Mouse (Mus musculus) macrophage (primary cell): Measurements from ENCODE around the gene Erbb2. TPM values are rescaled to one million over a fixed set of nuclear protein-coding genes. Genes with fewer than 3 reads are reported as not detected.

Source experiments
- H3K27ac ChIP-seq: fragments of 350-480 bp; formaldehyde crosslinking; 2 replicates; pipeline ENCODE4 v1.9.0; 2021
- H3K36me3 ChIP-seq: fragments of 350-480 bp; formaldehyde crosslinking; 2 replicates; pipeline ENCODE4 v1.9.0; 2021; ENCODE audit errors: inconsistent target
- H3K4me3 ChIP-seq: fragments of 350-480 bp; formaldehyde crosslinking; 2 replicates; pipeline ENCODE4 v1.9.0; 2021; ENCODE audit errors: inconsistent target
- H3K79me2 ChIP-seq: fragments of 350-480 bp; formaldehyde crosslinking; 2 replicates; pipeline ENCODE4 v1.9.0; 2021; ENCODE audit errors: inconsistent target
- whole genome bisulfite sequencing: methylation state at CpG from one replicate; pipeline ENCODE4 v1.1.7; 2026; ENCODE audit warnings: inconsistent platforms; ENCODE audit not compliant: missing documents; 5-methylcytosine and 5-hydroxymethylcytosine counted together
- polyA plus RNA-seq: library from polyadenylated mRNA; stranded (reverse); fragments of 250-400 nt; gene quantifications from 3 replicates; pipeline ENCODE4 v1.2.4, GENCODE M21; 2018; ENCODE audit warnings: inconsistent platforms
- total RNA-seq, 78 experiments: library from RNA; depleted of rRNA; stranded (reverse); fragments of 250-400 nt; gene quantifications; 1 replicate in 9 of 78; 2 replicates in 24 of 78; 3 replicates in 43 of 78; 4 replicates in 2 of 78; pipeline ENCODE4 v1.2.4; 2018; ENCODE audit warnings: inconsistent platforms in 56 of 78

Gene Erbb2
- 1 to 10 TPM in 2 of 26 experiments, under 1 TPM in 2, not detected in 22; 0.13 to 1.7 (median 0.65) TPM for total RNA-seq (2018; cell fraction: chromatin; rRNA removed)
- total RNA-seq (2018; cell fraction: cytosol; rRNA removed), result under 1 TPM in 8 of 26 experiments, not detected in 18; under 0.01 to 0.14 (median 0.04) TPM
- under 1 TPM in 3 of 26 experiments, not detected in 23; 0.10 to 0.34 (median 0.15) TPM for total RNA-seq (2018; cell fraction: nucleus; rRNA removed)
- polyA plus RNA-seq, result not detected in 3 replicates

GRCm38 (mm10) chr11:98412273-98412796, at the start of gene Erbb2:
Gene Erbb2 (plus strand): TSS chr11:98412470.
- H3K4me3 ChIP-seq, result no peak within 1 kb of the TSS
- WGBS, result 1% methylated on average over 49 of the region's 49 CpGs
- H3K27ac ChIP-seq, result no peak within 1 kb of the TSS

GRCm38 (mm10) chr11:98363817-98364216, 48.5 kb upstream of the Erbb2 start:
- WGBS, result 98% methylated on average over 5 of the region's 5 CpGs
- Histone ChIP-seq H3K79me2 (peaks cover 100% of the 10 kb centered on the region), H3K36me3 (peaks cover 22% of the 10 kb centered on the region; the same call in 1 of the 2 replicates), H3K4me3 (no peak overlapping the region), H3K27ac (no peak overlapping the region)

More at GRCm38 (mm10) chr11:98412273-98412796, at the start of gene Erbb2:
- H3K36me3 ChIP-seq, result no peaks in the 10 kb centered on the region
- H3K79me2 ChIP-seq, result no peaks in the 10 kb centered on the region

GRCm38 (mm10) chr11:98364410-98364809, 47.9 kb upstream of the Erbb2 start:
- H3K79me2 ChIP-seq, result peaks cover 100% of the 10 kb centered on the region
- no peak overlapping the region for H3K4me3 ChIP-seq
- peaks cover 22% of the 10 kb centered on the region; the same call in 1 of the 2 replicates for H3K36me3 ChIP-seq
- WGBS, result 94% methylated on average over 3 of the region's 5 CpGs
- H3K27ac ChIP-seq, result no peak overlapping the region

- Histone ChIP-seq H3K79me2 (peaks cover 100% of the 10 kb centered on the region), H3K4me3 (no peak overlapping the region), H3K36me3 (peaks cover 33% of the 10 kb centered on the region; the same call in 1 of the 2 replicates), H3K27ac (no peak overlapping the region)
- 27% methylated on average over 10 of the region's 10 CpGs for whole genome bisulfite sequencing
Observed at GRCm38 (mm10) chr11:98366290-98366689, 46.0 kb upstream of the Erbb2 start.

- 58% methylated on average over 10 of the region's 10 CpGs for WGBS
- peaks cover 100% of the 10 kb centered on the region for H3K79me2 ChIP-seq
- H3K27ac ChIP-seq, result no peak overlapping the region
- H3K4me3 ChIP-seq, result no peak overlapping the region
- peaks cover 33% of the 10 kb centered on the region; the same call in 1 of the 2 replicates for H3K36me3 ChIP-seq
Observed at GRCm38 (mm10) chr11:98367171-98367862, 45.0 kb upstream of the Erbb2 start.

GRCm38 (mm10) chr11:98367863-98368186, 44.4 kb upstream of the Erbb2 start:
- Histone ChIP-seq H3K36me3 (peaks cover 36% of the 10 kb centered on the region), H3K4me3 (no peak overlapping the region), H3K27ac (no peak overlapping the region), H3K79me2 (peaks cover 100% of the 10 kb centered on the region)
- WGBS, result 74% methylated on average over 7 of the region's 7 CpGs

- peaks cover 100% of the 10 kb centered on the region for H3K79me2 ChIP-seq
- H3K27ac ChIP-seq, result no peak overlapping the region
- no peak overlapping the region for H3K4me3 ChIP-seq
- H3K36me3 ChIP-seq, result peaks cover 36% of the 10 kb centered on the region
- WGBS, result 83% methylated on average over 6 of the region's 6 CpGs
Observed at GRCm38 (mm10) chr11:98369337-98369736, 42.9 kb upstream of the Erbb2 start.

- peaks cover 49% of the 10 kb centered on the region for H3K36me3 ChIP-seq
- no peak overlapping the region for H3K27ac ChIP-seq
- peaks cover 92% of the 10 kb centered on the region for H3K79me2 ChIP-seq
- H3K4me3 ChIP-seq, result no peak overlapping the region
- 90% methylated on average over 2 of the region's 2 CpGs for WGBS
Observed at GRCm38 (mm10) chr11:98370588-98370987, 41.7 kb upstream of the Erbb2 start.

GRCm38 (mm10) chr11:98371556-98372240, 40.6 kb upstream of the Erbb2 start:
- Histone ChIP-seq H3K4me3 (no peak overlapping the region), H3K27ac (no peak overlapping the region), H3K36me3 (peaks cover 57% of the 10 kb centered on the region), H3K79me2 (peaks cover 81% of the 10 kb centered on the region)
- WGBS, result 91% methylated on average over 9 of the region's 10 CpGs

- Histone ChIP-seq H3K27ac (no peak overlapping the region), H3K79me2 (peaks cover 74% of the 10 kb centered on the region), H3K36me3 (peaks cover 61% of the 10 kb centered on the region), H3K4me3 (no peak overlapping the region)
- WGBS, result 21% methylated on average over 2 of the region's 2 CpGs
Observed at GRCm38 (mm10) chr11:98372406-98372805, 39.9 kb upstream of the Erbb2 start.

- Histone ChIP-seq H3K36me3 (peaks cover 69% of the 10 kb centered on the region), H3K79me2 (peaks cover 66% of the 10 kb centered on the region), H3K27ac (no peak overlapping the region), H3K4me3 (no peak overlapping the region)
- 93% methylated on average over 6 of the region's 6 CpGs for WGBS
Observed at GRCm38 (mm10) chr11:98373244-98373643, 39.0 kb upstream of the Erbb2 start.

- H3K79me2 ChIP-seq, result peaks cover 56% of the 10 kb centered on the region
- WGBS, result 93% methylated on average over 8 of the region's 8 CpGs
- no peak overlapping the region for H3K27ac ChIP-seq
- H3K4me3 ChIP-seq, result no peak overlapping the region
- peaks cover 80% of the 10 kb centered on the region for H3K36me3 ChIP-seq
Observed at GRCm38 (mm10) chr11:98374266-98374665, 38.0 kb upstream of the Erbb2 start.

- H3K36me3 ChIP-seq, result peaks cover 86% of the 10 kb centered on the region
- peaks cover 31% of the 10 kb centered on the region; the same call in 1 of the 2 replicates for H3K79me2 ChIP-seq
- H3K4me3 ChIP-seq, result no peak overlapping the region
- 99% methylated on average over 5 of the region's 5 CpGs for whole genome bisulfite sequencing
- no peak overlapping the region for H3K27ac ChIP-seq
Observed at GRCm38 (mm10) chr11:98376756-98377155, 35.5 kb upstream of the Erbb2 start.

GRCm38 (mm10) chr11:98377787-98378186, 34.5 kb upstream of the Erbb2 start:
- H3K79me2 ChIP-seq, result peaks cover 20% of the 10 kb centered on the region; the same call in 1 of the 2 replicates
- H3K36me3 ChIP-seq, result peaks cover 83% of the 10 kb centered on the region
- 95% methylated on average over 11 of the region's 11 CpGs for WGBS
- H3K4me3 ChIP-seq, result no peak overlapping the region
- H3K27ac ChIP-seq, result no peak overlapping the region
